Mouse (Mus musculus) cerebellum, postnatal 25 days (tissue): ENCODE measurements at regions not wholly inside any gene's neighbourhood (a gene's known extent, or its start where the extent isn't known, plus 50 kb on each side); places are given as distances from the start of the nearest gene placed in this dataset.

Experiments used
- DNase-seq, 2 experiments: peaks; one replicate each; pipeline ENCODE4 v3.0.0; 2021; ENCODE audit warnings: mixed read lengths in 2 of 2

- DNase-seq: no peak
These were observed 58.9 kb downstream of the Olfr267 start for GRCm38 (mm10) chr4:58728641-58729040.

GRCm38 (mm10) chr4:58726424-58726823, 61.1 kb downstream of the Olfr267 start:
- no peak for DNase-seq

GRCm38 (mm10) chr4:58722772-58723171, 64.7 kb downstream of the Olfr267 start:
- no peak for DNase-seq

- no peak for DNase-seq
These were observed 66.8 kb downstream of the Olfr267 start for GRCm38 (mm10) chr4:58720682-58721081.

GRCm38 (mm10) chr4:58716426-58716825, 71.1 kb downstream of the Olfr267 start:
- DNase-seq: no peak

GRCm38 (mm10) chr4:58715846-58716245, 71.7 kb downstream of the Olfr267 start:
- DNase-seq: no peak

- DNase-seq: no peak
These were observed 73.3 kb downstream of the Olfr267 start for GRCm38 (mm10) chr4:58714221-58714620.

GRCm38 (mm10) chr4:58712875-58713274, 74.6 kb downstream of the Olfr267 start:
- DNase-seq: no peak

GRCm38 (mm10) chr4:58712166-58712565, 75.3 kb downstream of the Olfr267 start:
- no peak for DNase-seq

GRCm38 (mm10) chr4:58699236-58699798, 88.2 kb downstream of the Olfr267 start:
- no peak for DNase-seq

GRCm38 (mm10) chr4:58698828-58699227, 88.7 kb downstream of the Olfr267 start:
- no peak for DNase-seq

- no peak for DNase-seq
These were observed 90.8 kb downstream of the Olfr267 start for GRCm38 (mm10) chr4:58696684-58697083.

- DNase-seq: no peak
These were observed 92.2 kb downstream of the Olfr267 start for GRCm38 (mm10) chr4:58695281-58695680.

- DNase-seq: no peak
These were observed 94.5 kb downstream of the Olfr267 start for GRCm38 (mm10) chr4:58693018-58693417.

GRCm38 (mm10) chr4:58681926-58682325, 105.6 kb downstream of the Olfr267 start:
- no peak for DNase-seq

- no peak for DNase-seq
These were observed 109.7 kb downstream of the Olfr267 start for GRCm38 (mm10) chr4:58677701-58678385.

- DNase-seq: no peak
These were observed 116.0 kb downstream of the Olfr267 start for GRCm38 (mm10) chr4:58671406-58672035.

- DNase-seq: no peak
These were observed 116.6 kb downstream of the Olfr267 start for GRCm38 (mm10) chr4:58670906-58671250.

GRCm38 (mm10) chr4:58670107-58670905, 116.6 kb upstream of the Lpar1 start:
- DNase-seq: peak in 1 of 2 experiments; percentile 23

- no peak for DNase-seq
These were observed 114.9 kb upstream of the Lpar1 start for GRCm38 (mm10) chr4:58668368-58669153.

- no peak for DNase-seq
These were observed 110.0 kb upstream of the Lpar1 start for GRCm38 (mm10) chr4:58663628-58664205.

- DNase-seq: no peak
These were observed 108.1 kb upstream of the Lpar1 start for GRCm38 (mm10) chr4:58661781-58662293.
